Mouse (Mus musculus) gonadal fat pad, adult 2 months (tissue): ENCODE measurements around the gene Man2a2. TPM values are rescaled to one million over a fixed set of nuclear protein-coding genes. Genes with fewer than 3 reads are reported as not detected.

Source experiments
- DNase-seq: peaks from one replicate; pipeline ENCODE4 v3.0.0-alpha.2; 2012; ENCODE audit warnings: low read depth
- polyA plus RNA-seq: library from polyadenylated mRNA; depleted of rRNA; stranded (reverse); fragments of >200 nt; gene quantifications from 2 replicates; pipeline ENCODE4 v1.2.3, GENCODE M21; 2012

The Man2a2 gene
- polyA plus RNA-seq, 1 experiment = 113 TPM

GRCm38 (mm10) chr7:80369967-80370431, 1.2 kb downstream of the Man2a2 start:
- no peak for DNase-seq

- DNase-seq = no peak
Measured at GRCm38 (mm10) chr7:80369461-80369860, 1.7 kb downstream of the Man2a2 start.

- no peak for DNase-seq
Measured at GRCm38 (mm10) chr7:80368635-80369421, 2.3 kb downstream of the Man2a2 start.

- DNase-seq = no peak
Measured at GRCm38 (mm10) chr7:80368009-80368408, 3.2 kb downstream of the Man2a2 start.

GRCm38 (mm10) chr7:80367232-80367631, 3.9 kb downstream of the Man2a2 start:
- no peak for DNase-seq

- DNase-seq = no peak
Measured at GRCm38 (mm10) chr7:80365759-80366158, 5.4 kb downstream of the Man2a2 start.

GRCm38 (mm10) chr7:80360435-80360834, 10.7 kb downstream of the Man2a2 start:
- no peak for DNase-seq

- no peak for DNase-seq
Measured at GRCm38 (mm10) chr7:80358039-80358438, 13.1 kb downstream of the Man2a2 start.

GRCm38 (mm10) chr7:80357156-80357555, 14.0 kb downstream of the Man2a2 start:
- no peak for DNase-seq

GRCm38 (mm10) chr7:80356351-80356750, 14.8 kb downstream of the Man2a2 start:
- DNase-seq = no peak

- DNase-seq = no peak
Measured at GRCm38 (mm10) chr7:80352920-80353319, 18.3 kb downstream of the Man2a2 start.

GRCm38 (mm10) chr7:80350808-80351207, 20.4 kb downstream of the Man2a2 start:
- no peak for DNase-seq

- no peak for DNase-seq
Measured at GRCm38 (mm10) chr7:80347670-80348586, 23.2 kb downstream of the Man2a2 start.

- DNase-seq = no peak
Measured at GRCm38 (mm10) chr7:80346830-80347229, 24.3 kb downstream of the Man2a2 start.

- no peak for DNase-seq
Measured at GRCm38 (mm10) chr7:80346173-80346572, 25.0 kb downstream of the Man2a2 start.

GRCm38 (mm10) chr7:80343270-80344018, 27.7 kb downstream of the Man2a2 start:
- no peak for DNase-seq

- DNase-seq = peak; percentile 91
Measured at GRCm38 (mm10) chr7:80342858-80343257, 28.3 kb downstream of the Man2a2 start, which contains the start of gene Hddc3. Gene Hddc3 (plus strand): TSS chr7:80343104.

- DNase-seq = no peak
Measured at GRCm38 (mm10) chr7:80341793-80342192, 29.4 kb downstream of the Man2a2 start.

GRCm38 (mm10) chr7:80340793-80341192, 30.4 kb downstream of the Man2a2 start, which contains the start of gene Unc45a:
Gene Unc45a (minus strand): TSS chr7:80341005.
- no peak for DNase-seq

GRCm38 (mm10) chr7:80339793-80340628, 31.2 kb downstream of the Man2a2 start:
- no peak for DNase-seq

GRCm38 (mm10) chr7:80339371-80339770, 31.8 kb downstream of the Man2a2 start:
- no peak for DNase-seq
